Mouse (Mus musculus) c-Kit-positive CD71-negative TER-119-negative erythroid progenitor cells, embryonic 14.5 days (primary cell): ENCODE measurements around the gene Clmn.
"Not testable (repeated sequence)": the region's sequence is repeated elsewhere in the genome, so short reads cannot be mapped to it uniquely, and the experiment has no call there.

Experiments
- DNase-seq: peaks from one replicate; pipeline ENCODE4 v3.0.0-alpha.2; 2013; ENCODE audit warnings: low read depth

The Clmn gene

DNA sequence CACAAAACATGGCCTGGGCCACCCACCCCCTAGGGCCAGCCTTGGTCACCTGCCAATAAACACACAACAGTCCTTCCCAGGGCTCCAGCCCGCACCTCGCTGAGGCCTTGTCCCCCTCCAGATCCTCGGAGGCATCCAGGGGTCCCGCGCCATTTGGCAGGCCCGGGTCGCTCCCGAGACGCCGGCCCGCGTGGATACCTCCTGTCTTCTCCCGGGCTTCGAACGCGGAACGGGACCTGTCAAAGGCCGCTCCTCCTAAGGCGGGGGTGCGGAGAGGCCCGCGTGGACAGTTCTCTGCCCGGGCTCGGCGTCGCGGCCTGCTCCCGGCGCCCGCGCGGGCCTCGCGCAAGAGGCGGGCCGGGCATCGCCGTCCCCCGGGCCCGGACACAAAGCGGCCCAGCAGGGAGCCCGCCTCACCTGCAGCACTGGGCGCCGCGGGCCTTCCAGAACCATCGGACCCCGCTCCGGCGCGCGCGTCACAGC lies 113.5 kb downstream of the Clmn start:
- DNase-seq: no peak

DNA sequence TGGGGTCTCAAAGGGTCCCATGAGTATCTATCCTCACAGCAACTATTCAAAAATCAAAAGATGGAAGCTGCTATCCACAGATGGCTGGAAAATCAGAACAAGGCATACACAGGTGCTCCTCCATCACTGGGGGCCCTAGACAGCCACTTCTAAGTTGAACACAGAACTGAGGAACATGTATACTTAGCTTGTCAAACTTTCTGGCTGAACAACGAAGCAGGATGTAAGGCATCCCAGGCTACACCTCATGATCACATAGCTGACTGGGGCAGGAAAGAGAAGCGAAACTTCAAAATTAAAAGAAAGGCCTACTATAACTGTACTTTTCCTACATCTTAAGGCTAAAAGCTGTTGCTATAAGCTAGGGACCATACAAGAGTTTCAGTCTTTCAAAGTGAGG lies 115.9 kb downstream of the Clmn start:
- no peak for DNase-seq

DNA sequence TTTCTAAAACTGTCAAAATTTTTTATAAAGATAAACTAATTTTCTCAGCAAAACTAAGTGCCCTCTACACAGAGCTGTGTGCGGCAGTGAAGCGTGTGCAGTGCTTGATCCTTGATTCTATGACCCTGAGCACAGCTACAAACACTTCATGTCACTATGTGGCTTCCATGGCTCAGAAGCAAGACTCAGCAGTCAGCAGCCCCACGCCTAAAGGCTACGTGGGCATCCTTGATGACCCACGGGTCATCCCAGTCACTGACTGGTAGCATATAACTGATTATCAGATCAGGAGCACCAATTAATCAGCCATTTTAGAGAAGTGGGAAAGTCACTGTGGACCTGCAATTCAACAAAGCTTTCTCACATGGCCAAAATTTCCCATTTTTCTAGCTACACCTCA lies 117.6 kb downstream of the Clmn start:
- DNase-seq: no peak

DNA sequence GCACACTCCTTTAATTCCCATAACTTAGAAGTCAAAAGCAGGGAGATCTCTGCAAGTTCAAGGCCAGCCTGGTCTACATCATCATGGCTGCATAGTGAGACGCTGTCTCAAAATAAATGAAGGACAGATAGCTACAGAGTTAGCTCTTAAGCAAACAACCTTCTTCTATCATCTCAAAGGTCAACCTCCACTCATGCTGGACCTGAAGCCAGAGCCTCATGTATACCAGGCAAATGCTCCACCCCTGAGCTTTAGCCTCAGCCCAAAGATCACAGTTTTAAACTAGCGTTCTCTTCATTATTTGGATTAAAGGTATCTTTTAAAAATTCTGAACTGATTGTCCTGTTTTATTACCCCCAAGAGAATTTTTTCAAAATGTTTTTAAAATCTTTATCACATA lies 118.3 kb downstream of the Clmn start:
- no peak for DNase-seq

DNA sequence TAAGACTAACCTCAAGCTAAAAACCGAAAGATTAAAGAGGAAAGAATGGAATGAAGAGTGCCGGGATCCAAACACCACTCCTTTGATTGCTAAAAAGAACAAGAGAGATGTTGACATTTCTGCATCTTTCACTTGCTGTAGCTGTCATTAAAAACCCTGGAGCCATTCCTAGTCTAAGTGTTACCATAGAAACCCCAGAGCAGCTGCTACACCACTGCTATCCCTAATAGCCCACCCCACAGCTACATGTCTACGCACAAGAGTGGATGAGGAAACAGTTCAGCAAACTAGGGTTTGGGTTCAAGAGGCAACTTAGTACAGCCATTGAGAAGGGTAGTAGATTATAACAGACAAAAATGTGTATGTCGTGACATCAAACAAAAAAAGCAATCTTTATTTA lies 121.2 kb downstream of the Clmn start:
- DNase-seq: no peak

DNA sequence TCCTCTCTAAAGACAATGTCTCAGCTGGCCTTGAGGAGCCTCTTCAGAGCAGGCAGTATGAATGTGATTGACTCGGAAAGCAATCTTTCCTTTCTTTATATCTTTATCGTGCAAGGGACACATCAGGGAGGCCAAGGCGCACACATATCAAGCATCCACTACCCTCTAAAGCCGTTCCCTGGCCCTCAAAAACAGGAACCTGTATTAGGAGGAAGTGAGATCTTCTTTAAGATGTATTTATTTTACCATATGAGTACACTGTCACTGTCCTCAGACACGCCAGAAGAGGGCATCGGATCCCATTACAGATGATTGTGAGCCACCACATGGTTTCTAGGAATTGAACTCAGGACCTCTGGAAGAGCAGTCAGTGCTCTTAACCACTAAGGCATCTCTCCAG lies 122.6 kb downstream of the Clmn start:
- no peak for DNase-seq

DNA sequence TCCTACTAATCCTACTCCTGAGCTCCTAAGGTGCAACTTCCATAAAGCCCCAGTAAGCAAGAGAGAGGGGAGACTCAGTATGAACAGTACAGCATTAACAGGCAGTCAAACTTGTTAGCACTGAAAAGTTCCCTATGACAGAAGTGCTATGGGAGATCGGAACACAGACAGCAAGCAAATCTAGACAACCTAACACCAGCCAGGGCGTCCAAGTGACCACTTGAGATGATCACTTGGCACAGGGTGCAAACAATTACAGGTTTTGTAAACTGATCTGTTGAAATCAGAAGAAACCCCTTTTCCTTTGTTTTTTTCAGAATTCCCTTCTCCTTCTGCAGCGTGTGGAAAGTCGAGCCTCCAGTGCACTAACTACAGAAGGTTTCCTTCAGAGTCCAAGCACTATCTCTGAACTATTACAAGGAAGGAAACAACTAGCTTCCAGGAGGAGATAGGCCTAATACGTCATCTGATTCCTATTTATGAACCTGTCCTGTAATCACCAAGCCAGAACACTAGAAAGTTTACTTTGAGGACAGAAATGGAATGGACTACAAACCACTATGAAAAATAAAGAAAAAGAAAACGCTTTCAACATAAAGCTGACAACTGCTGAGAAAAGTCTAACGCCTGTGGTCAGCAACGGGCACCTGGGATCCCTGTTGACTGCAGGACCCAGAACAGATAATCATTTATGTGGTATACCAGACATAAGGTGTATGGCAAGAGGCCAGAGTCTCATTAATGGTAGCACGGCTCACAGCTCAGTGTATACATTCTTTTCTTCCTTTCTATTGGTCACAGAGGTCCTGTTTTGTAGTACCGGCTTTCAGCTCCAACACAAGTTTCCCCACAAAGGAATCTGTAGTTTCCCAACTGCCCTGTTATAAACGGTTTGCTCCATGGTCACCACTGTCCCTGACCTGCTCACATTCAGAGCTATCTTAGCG lies 123.8 kb downstream of the Clmn start:
- no peak for DNase-seq

DNA sequence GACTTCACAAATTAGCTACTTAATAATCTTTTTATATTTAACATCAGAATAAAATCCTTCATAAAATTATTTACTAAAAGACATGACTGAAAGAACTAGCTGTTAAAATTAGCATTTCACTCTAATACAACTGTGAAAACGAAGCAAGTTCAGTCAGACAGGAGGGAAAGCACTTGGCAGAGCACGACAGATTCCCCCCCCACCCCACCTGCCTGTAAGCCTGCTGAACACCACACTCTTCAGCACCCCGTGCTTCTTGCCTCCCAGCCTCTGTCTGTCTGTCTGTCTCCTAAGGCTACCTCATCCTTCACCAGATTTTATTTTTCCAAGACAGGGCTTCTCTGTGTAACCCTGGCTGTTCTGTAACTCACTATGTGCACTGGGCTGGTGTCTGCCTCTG lies 125.9 kb downstream of the Clmn start:
- no peak for DNase-seq

DNA sequence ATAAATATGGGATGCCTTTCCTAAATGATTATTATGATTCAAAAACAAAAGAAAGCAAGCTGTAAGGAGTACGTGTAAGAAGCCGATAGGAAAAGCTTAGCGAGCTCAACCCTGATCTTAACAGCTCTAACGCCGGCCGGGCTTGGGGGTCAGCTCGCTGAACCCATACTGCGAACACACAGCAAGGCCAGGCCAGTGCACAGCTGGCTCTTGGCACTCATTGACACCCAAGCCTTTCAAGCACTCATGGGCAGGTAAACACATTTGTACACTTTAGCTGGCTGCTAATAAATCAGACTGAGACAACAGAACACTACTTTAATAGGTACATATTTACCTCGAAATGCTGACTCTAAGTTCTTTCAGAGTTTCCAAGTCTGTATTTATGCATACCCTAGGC lies 126.4 kb downstream of the Clmn start:
- no peak for DNase-seq

DNA sequence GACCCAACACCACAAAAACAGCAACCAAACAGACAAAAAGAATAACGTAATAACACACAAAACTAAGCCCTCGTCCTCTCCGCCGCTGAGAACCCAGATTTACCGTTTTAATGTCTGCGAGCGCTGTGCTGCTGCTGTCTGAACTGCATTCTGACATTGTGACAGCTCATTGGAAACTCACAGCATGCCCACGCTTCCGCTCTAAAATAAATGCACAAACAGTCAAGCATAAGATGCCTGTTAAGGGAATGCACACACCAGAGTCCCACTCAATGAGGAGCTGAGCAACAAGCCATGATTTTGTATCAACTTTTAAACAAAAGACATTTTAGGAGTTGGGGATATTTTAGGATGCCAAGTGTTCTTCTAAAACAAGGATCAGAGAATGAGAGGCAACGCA lies 127.2 kb downstream of the Clmn start:
- no peak for DNase-seq

DNA sequence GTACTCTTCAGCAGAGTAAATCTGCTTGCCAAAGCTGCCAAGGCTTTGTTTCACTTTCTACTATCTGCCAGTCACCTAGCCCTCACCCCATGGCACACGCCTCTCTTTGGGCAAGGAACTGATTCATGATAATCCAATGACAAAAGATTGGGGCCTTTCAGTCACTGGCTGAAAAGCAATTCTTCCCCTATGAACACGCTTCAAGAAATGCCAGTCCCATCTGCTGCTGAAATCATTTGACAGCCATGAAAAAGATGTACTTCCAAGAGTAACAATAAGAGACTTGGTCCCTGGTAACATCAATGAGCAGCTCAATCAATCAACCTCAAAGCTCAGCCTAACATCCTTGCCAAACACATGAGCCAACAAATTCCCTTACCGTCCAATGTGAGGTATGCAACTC lies 128.9 kb downstream of the Clmn start:
- no peak for DNase-seq

DNA sequence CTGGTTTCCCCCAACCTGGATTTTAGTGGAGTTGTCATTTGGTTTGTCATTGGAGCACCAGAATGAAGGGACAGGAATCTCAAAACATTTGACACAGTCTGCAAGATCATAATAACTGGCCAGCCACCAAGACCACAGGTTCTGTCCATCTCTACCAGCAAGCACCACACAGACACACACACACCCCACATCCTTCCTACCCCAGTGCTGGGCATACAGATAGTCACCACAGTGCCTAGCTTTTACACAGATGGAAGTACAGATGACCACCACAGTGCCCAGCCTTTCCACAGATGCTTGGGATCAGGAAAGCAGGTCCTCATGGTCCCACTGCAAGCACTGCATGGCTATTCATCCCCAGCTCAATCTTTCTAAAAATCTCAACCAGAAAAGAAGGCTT lies 131.7 kb downstream of the Clmn start:
- no peak for DNase-seq

DNA sequence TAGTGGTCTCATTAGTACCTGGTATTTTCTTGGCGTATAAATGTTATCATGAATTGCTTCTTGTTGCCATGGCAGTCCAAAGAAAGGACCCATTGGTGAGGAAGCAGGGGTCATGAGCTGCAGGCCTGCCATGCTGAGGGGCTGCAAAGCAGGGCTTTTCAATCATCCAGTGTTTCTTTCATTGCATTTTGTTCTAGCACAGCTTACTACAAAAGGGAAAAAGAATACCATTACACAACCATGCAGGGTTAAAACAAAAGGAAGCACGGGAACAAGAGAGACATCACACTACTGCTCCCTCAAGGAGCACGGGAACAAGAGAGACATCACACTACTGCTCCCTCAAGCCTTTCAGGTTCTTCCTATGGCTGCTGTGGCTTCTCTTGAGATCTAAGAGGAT lies 133.1 kb downstream of the Clmn start:
- DNase-seq: no peak

DNA sequence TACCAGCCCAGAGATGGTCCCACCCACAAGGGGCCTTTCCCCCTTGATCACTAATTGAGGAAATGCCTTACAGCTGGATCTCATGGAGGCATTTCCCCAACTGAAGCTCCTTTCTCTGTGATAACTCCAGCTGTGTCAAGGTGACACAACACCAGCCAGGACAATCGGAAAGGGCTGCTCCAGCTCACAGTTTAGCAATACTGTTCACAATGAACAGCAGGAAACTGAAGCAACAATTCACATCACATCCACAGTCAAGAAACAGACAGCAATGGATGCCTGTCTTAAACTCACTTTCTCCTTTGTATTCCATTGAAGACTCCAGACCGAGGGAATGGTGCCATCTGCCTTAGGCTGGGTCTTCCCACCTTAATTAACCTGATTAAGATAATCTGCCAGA lies 138.4 kb downstream of the Clmn start:
- DNase-seq: not testable (repeated sequence)

DNA sequence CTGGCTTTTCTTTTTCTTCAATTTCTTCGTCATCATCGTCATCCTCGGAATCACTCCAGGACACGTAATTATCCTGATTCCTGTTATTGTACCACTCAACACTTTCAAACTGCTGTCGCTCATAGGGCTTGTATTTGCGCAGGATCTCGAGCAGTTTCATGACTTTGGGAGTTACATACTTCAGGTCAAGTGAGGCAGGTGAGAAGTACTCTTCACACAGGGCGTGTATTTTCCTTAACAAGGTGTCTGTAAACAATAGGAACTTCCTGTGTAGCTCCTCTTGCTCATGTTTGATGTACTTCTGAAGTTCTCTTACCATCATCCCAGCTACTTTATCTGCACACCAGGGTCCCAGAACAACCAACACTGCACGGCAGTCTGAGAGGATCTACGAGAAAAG lies 142.8 kb downstream of the Clmn start:
- no peak for DNase-seq

DNA sequence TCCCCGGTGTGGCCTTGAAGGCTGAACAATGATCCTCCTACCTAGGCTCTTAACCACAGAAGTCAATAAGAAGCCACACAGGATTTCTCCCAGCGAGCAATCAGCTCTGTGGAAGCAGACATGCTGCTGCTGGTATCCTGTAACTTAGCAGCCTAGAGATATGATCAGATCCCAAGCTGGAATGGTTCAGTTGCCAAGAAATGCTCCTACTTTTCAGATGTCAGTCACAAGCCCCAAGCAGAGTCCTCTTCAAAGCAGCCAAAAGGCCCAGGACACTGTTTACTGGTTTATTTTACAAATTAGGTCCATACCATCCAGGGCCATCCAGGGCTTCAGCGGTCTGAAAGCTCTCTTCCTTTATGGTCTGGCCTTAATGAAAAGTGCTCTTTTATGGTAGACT lies 143.9 kb downstream of the Clmn start:
- DNase-seq: no peak

DNA sequence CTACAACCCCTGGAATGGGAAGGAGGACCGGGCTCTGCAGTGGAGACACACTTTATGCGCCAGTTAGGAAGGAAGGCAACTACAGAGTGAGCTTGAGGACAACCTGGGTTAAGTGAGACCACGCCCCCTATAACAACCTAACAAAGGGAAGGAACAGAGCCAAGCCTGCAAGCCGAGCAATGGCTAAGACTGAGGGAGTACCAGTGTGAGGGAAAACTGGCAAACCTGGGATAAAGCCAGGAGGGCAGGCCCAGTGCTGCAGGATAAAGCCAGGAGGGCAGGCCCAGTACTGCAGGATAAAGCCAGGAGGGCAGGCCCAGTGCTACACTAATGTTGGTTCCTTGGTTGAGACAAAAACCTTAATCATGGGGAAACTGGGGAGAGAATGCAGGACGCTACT lies 145.9 kb downstream of the Clmn start:
- DNase-seq: no peak

DNA sequence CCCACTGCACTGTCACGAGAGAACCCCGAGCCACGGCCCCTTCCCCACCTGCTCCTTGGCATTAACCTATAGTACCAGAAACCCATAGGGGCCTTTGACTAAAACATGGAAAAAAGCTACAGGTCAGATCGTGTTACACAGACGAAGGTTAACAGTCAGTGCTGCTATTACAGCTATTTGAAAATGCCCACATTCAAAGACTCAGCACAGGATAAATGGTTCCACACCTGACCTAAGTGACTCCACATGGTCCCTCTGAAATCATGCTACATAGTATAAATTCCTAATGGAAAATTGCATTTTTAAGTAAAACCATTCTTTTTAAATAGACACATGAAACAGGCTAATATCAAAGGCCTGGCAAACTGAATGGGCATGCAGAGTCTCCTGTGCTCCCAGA lies 148.5 kb downstream of the Clmn start:
- DNase-seq: no peak

DNA sequence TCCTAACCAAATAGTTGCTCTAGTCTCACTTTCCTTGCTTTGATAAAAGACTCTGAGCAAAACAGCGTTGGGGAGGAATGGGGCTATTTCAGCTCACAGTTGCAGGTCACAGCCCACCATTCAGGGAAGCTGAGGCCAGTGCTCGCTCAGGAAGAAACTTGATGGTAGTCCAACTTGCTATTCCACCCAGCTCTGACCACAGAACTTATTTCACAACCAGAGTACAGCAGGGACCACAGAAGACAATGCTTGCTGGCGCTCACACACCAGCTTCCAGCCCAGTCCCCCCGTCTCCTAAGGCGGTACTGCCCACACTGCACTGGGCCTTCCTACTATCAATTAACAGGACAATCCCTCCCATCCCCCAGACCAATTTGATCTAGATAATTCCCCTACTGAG lies 149.4 kb downstream of the Clmn start:
- no peak for DNase-seq
